Mouse (Mus musculus) cerebellum, postnatal 36 days (tissue): ENCODE data around the gene Rrbp1.
A peak's percentile ranks its signal among the peaks of the same experiment; 100 is the strongest.

Experiments
- DNase-seq, 2 experiments: peaks; one replicate each; pipeline ENCODE4 v3.0.0; 2021 to 2022; ENCODE audit warnings: mixed read lengths in 2 of 2

Gene Rrbp1

GRCm38 (mm10) chr2:144005166-144005955, 5.7 kb downstream of the Rrbp1 start:
- DNase-seq, result no peak

- DNase-seq, result peak; percentile 29 to 35
These were observed 7.5 kb downstream of the Rrbp1 start for GRCm38 (mm10) chr2:144003544-144003943.

- DNase-seq, result no peak
These were observed 8.7 kb downstream of the Rrbp1 start for GRCm38 (mm10) chr2:144002229-144002984.

GRCm38 (mm10) chr2:143992977-143993376, 18.1 kb downstream of the Rrbp1 start:
- no peak for DNase-seq

GRCm38 (mm10) chr2:143991964-143992672, 18.9 kb downstream of the Rrbp1 start:
- DNase-seq, result no peak

GRCm38 (mm10) chr2:143990997-143991396, 20.1 kb downstream of the Rrbp1 start:
- no peak for DNase-seq

- no peak for DNase-seq
These were observed 23.0 kb downstream of the Rrbp1 start for GRCm38 (mm10) chr2:143988016-143988415.

GRCm38 (mm10) chr2:143987485-143987884, 23.6 kb downstream of the Rrbp1 start:
- DNase-seq, result no peak

- no peak for DNase-seq
These were observed 27.6 kb downstream of the Rrbp1 start for GRCm38 (mm10) chr2:143983482-143983881.

- DNase-seq, result peak; percentile 21 to 33
These were observed 28.2 kb downstream of the Rrbp1 start for GRCm38 (mm10) chr2:143982901-143983300.

- no peak for DNase-seq
These were observed 28.9 kb downstream of the Rrbp1 start for GRCm38 (mm10) chr2:143982152-143982551.

- peak; percentile 69 to 72 for DNase-seq
These were observed 30.2 kb downstream of the Rrbp1 start for GRCm38 (mm10) chr2:143980781-143981398.

- no peak for DNase-seq
These were observed 32.5 kb downstream of the Rrbp1 start for GRCm38 (mm10) chr2:143978444-143979147.

- no peak for DNase-seq
These were observed 35.9 kb downstream of the Rrbp1 start for GRCm38 (mm10) chr2:143975146-143975649.

GRCm38 (mm10) chr2:143973161-143973560, 37.9 kb downstream of the Rrbp1 start:
- peak; percentile 47 to 54 for DNase-seq

GRCm38 (mm10) chr2:143971887-143972286, 39.2 kb downstream of the Rrbp1 start:
- no peak for DNase-seq

GRCm38 (mm10) chr2:143970841-143971240, 40.2 kb downstream of the Rrbp1 start:
- no peak for DNase-seq

GRCm38 (mm10) chr2:143969260-143969659, 41.8 kb downstream of the Rrbp1 start:
- DNase-seq, result no peak

- no peak for DNase-seq
These were observed 47.7 kb downstream of the Rrbp1 start for GRCm38 (mm10) chr2:143963318-143963717.

GRCm38 (mm10) chr2:143962192-143962591, 48.9 kb downstream of the Rrbp1 start:
- DNase-seq, result no peak

- DNase-seq, result no peak
These were observed 55.3 kb downstream of the Rrbp1 start for GRCm38 (mm10) chr2:143955746-143956145.

- DNase-seq, result no peak
These were observed 56.1 kb downstream of the Rrbp1 start for GRCm38 (mm10) chr2:143955004-143955403.
